Mouse (Mus musculus): Measurements from ENCODE around the gene Clcn3. TPM values are rescaled to one million over a fixed set of nuclear protein-coding genes. Genes with fewer than 3 reads are reported as not detected.
A peak's percentile ranks its signal among the peaks of the same experiment; 100 is the strongest.
"Not testable (repeated sequence)": the region's sequence is repeated elsewhere in the genome, so short reads cannot be mapped to it uniquely, and the experiment has no call there.

Gene Clcn3
- 100 to 1,000 TPM; 126 to 132 TPM for total RNA-seq (2021)

DNA sequence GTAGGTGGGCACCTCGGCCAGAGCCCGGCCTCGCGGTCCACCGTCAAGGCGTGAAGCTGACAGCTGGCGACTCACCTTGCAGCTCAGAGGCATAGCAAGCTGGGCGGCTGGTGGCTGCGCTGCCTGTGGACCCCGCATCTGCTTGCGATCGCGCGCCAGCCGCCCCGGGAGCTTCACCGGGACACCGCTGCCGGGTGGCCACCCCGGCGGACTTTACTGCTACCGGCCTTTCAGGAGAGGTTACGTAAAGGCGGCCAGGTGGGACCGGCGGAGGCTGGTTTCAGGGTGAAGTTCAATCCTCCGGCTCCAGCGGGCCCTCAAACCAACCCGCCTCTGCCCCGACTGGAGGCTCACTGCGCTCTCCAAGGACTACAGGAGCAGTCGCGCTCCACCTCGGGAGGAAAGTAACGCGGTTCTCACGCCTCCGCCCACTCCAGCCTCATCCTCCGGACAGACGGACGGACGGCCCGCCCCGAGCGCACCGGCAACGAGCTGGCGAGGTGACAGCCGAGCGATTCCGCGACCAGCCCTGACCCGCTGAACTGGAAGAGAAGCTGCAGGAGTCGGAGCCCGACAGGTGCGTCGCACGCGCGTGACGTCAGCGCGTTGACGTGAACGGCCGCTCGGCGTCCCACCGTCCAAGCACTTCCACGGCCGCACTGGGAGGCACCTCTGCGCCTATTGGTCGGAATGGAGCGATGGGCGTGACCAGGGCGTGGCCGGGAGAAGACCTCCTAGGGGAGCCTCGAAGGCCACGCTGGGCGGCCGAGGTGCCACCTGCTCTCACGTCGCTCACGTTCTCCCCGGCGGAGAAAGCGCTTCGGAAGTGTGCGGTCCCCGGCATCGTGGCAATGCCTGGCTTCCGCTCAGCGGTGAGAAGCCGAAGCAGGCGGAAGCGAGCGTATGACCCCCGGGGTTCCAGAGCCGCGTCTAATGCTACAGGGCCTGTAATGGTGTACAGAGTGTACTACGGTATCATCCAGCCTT is at the start of gene Clcn3:
Clcn3 (minus strand) TSS at position 600 of the 987 bp plus-strand sequence.
- DNase-seq, result peak; percentile 95 to 96

DNA sequence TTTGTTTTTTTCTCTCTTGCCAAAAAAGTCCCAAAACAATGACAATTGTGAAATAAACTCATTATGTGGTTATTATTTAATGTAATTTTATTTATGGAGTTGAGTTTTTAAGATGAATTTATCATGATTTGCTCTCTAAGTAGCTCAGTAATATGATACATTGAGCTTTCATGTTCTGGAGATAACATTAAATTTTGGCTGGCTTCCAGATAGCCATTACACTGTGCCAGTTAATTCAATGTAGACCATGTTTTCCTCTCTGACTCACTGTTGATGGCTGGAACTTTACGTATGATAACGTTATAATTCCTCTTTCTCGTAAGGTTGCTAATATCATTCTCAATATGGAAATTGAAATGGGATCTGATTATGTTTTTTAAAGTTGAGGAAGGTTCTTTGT is 13.4 kb upstream of the Clcn3 start:
- DNase-seq, result no peak

DNA sequence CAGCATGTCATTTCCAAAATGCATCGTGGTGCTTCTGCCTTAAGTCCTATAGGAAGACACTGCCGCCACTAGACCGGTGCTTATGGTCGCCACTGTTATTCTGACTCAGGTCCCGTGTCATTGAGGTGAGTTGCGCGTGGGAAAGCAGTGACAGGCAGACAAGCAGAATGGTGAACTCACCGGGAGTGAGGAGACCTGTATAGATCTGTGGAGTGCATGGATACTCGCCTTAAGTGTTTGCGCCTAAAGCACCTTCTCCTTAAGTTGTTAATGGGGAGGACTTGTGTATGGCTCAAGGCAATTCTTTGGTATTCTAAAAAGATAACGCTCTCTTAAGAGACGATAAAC is 10.5 kb upstream of the Clcn3 start:
- no peak for DNase-seq

DNA sequence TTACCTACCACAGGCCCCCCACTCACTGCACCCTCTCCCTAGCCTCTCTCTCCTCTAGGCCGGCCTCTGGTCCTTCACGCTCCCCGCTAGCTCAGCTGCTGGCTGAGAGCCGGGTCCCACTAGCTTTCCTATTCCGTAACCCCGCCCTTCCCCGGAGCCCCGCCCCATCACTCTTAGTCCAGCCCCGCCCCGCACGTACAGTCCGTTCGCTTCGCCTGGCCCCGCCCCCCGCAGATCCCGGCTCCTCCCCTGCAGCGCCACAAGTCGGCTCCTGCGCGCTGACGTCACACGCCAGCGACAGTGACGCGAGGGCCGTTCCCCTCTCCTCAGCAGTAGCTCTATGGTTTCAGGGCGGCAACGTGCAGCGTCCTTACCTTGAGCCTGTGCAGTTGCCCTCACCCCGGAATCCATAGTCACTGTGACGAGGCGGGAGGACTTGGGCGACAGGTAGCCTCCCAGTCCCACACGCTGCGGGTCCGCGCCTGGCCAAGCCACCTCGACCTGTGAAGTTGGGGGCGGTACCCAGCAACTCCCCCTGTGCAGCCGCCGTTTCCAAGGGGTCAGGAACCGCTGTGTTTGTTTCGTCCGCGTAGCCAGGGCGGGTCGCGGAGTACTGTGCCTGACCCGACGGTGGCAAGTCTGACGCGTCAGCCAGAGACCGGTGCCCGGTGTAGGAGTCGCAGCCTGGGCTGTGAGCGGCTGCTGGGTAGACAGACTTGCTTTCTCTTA is 10.0 kb upstream of the Clcn3 start, which contains the start of gene Nek1:
Nek1 (plus strand) TSS at position 286 of the 729 bp plus-strand sequence.
- peak; percentile 96 for DNase-seq

DNA sequence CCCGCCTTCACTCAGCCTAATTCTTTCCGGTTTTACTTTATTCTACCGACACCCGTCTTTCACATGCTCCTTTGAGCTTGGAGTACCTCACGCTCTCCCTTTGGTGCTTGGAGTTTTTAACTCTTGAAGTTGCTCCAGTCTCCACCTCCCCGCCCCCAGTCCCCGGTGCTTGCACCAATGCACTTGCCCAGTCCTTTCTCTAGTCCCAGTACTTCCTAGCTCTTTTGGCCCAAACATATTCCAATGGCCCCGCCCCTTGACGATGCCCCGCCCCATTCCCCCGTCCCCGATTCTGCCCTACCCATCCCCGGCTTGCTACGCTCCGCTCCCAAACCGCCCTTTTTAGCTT is 9.4 kb upstream of the Clcn3 start:
- peak in 1 of 2 experiments; percentile 70 for DNase-seq

DNA sequence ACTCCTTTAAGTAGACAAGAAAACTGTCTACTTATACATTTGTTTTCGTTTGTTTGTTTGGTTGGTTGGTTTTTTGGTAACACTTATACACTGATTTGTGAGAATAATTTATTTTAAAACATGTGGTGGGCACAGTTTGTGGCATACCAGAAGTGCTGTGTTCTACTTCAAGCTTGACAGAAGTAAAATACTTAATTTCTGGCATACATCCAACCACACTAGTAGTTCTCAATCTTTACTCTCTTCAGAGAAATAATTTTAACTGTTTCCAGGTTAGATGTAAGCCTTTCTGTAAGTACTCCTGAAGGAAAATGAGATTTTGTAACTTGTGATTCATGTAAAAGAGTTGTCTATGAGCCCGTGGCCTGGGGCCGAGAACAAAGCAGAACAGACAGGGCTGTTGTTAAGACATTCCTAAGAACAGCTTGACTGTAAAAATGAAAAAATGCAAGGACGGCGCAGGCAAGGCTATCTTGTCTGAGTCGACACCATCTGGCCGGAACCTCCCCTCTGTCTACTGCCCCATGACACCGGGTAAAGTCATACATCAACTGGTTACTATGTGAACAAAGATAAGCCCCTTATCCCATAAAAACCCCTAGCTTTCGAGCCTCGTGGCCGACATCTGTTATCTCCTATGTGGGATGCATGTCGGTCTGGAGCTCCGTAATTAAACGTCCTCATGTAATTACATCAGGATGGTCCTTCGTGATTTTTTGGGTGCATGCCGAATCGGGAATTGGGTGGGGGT is 1.3 kb upstream of the Clcn3 start:
- DNase-seq, result not testable (repeated sequence)

DNA sequence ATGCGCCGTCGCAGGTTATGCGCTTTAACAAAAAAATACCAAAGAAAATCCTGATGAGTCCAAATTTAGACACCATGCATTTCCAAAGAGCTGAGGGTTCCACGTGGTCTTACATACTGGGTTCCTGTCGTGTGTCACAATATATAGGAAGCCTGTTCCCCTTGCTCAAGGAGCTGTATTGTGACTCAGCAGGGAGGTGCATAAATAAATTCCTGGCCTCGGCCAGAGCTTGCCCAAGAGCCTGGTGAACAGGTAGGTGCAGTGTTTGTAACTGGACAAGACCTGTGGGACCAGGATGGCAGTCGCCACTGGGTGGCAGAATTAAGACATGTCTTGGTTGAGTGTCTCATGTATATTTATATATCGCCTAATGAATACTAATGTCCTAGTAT is 584 bp upstream of the Clcn3 start:
- peak; percentile 46 to 50 for DNase-seq

DNA sequence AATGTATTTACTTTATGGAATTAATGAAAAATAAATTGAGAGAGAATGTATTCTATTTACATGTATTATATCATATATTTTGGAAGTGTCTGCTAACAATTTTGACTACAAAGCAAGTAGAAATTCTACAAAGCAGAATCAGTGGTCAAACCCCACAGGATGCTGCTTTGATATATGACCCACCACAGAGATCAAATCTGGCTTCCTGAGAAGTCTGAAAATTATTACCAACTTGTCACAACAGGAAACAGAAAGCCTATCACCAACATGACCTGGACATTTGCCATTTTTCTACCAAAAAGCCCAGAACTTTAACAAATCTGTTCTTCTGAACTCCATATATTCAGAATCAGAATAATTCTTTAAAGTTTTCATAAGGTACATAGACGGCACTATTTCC is 1.7 kb downstream of the Clcn3 start:
- no peak for DNase-seq

DNA sequence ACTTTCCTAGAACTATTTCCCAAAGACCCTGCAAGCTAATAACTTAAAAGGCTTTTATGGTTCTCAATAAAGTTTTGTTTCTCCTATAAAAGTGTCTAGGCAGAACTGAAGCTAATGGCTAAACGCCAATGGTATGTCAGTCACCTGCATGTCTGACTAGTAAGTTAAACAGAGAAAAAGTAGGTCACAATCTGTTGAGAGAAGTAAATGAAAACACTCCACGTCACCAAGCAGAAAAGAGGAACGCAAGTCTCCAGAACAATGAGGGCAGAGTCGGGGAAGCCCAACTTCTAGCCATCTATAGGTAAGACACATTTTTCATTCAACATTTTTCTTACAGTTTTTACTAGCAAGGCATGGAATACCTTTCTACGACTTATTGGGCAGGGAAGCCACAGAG is 4.6 kb downstream of the Clcn3 start:
- DNase-seq, result no peak

DNA sequence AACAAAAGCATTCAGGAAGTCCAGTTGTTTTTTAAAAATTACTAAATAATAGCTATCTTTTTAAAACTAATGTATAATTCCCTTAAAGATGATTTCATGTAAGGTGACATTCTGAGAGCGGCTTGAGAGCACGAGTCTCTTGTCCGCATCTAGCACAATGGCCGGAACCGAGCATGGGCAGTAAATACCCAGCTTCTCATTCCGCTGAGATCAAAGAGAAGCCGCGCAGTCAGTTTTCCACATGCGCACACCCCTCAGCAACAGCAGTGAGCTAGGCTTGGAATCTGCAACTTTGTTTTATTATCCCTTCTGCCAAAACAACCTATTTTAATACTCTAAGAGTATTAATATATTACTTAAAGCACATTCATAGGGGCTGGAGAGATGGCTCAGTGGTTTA is 6.3 kb downstream of the Clcn3 start:
- DNase-seq, result no peak

DNA sequence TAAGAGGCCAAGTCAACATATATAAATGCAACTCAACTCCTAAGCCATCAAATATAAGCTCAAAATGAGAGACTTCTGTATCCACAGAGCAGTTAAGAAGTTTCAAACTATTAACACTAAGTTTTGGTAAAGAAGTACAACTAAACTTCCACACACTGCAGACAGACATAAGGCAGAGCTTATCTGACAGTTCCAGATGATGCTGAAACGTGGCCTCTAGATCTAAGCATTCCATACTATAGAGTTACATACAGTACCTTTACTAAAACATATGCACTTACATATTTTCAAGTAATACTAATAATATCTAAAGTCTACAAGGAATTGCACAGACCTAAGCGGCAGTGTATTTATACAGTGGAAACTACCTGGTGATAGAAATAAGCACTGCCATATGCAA is 8.3 kb downstream of the Clcn3 start:
- no peak for DNase-seq

DNA sequence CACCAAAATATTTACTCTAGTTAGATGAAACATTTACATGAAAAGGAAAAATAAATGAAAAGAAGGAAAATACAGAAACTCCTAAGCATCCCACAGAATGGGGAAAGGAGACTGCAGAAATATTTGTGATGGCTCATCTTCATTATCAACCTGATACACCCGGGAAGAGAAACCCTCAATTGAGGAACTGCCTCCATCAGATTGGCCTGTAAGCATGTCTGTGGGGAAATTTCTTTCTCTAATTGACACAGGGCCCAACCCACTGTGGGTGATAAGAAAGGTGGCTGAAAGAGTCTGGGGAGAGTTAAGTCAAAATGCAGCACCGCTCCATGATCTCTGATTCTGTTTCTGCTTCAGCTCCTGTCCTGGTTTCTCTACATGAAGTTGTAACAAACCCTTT is 9.7 kb downstream of the Clcn3 start:
- DNase-seq, result no peak

DNA sequence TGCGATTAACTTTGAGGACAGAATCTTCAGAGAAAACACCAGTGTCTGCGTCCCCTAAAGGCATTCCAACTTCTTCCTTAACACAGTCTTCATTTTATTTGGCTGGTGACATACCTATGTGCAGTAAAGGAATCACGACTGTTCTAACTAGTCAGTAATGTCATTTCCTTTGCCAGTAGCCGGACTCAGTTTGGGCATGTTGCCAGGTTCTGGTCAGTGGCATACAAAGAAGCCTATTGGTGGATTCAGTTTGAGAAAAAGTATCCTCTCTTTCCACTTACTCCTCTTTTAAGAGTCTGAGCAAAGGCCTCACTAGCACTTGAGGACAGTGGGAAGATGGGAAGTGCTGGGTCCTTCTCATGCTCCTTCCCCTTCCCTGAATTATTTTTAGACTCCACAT is 11.3 kb downstream of the Clcn3 start:
- no peak for DNase-seq

DNA sequence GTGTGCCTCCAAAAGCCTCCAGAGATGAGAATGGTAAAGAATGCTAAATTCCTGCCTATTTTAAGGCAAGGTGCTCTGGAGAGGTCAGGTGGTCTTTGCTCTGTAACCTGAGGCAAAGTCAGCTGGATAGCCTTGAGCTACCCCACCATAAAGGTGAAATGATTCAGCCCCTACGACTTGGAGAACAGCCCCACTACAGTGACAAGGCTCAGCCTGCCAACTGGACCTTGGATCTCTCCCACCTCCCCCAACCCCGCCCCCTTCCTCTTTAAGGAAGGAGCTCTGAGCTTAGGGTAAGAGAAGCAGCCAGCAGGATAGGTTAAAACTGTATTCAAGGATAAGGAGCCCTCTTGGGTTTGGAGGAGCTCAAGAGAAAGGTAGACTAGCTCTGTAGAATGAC is 14.0 kb downstream of the Clcn3 start:
- DNase-seq, result no peak

DNA sequence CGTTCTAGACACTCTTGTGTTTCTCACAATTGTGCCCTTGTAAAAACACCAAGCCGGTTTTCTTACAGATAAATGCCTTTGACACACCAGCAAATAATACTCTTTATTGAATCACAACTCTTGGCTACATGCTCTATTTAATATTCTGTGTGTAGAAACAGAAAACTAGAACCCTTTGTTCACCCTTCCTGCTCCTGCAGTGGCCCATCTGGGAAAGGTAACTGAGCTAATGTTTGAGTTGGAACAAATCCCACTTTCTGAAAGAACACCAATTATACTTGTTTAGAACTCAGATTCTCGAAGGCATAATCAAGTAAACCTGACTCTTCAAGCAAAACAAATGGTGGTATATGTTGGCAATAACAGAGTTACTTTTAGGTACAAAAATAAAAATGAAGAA is 17.4 kb downstream of the Clcn3 start:
- no peak for DNase-seq

DNA sequence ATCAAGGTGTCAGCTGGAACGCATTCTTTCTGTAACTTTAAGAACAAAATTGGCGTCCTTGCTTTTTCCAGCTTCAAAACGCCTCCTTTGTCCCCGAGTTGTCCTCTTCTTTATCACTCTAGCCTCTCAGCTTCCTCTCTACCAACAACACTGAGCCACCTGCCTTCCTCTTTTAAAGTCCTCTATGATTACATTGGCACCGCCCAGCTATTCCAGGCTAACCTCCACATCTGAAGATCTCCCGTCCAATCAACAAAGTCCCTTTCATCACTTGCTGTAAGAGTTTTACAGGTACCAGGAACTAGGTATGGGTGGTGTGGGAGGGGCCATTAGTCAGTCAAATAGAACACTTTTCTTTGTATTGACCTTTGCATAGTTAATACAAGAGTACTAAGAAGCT is 17.8 kb downstream of the Clcn3 start:
- no peak for DNase-seq

DNA sequence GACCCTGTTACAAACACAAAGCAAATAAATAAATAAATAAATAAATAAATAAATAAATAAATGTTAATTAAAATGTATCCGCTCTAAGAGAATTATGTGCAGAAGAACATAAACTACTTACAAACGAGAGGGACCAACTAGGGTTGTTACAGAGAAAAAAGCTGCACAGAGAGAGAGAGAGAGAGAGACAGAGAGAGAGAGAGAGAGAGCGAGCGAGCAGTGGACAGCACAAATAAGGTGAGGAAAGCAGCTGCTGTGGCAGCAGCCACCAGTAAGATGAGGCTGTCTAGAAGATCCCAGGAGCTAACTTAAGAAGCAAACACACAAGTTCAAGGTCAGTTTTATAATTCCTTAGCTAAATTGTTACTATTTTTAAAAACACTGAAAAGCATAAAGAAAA is 18.6 kb downstream of the Clcn3 start:
- DNase-seq, result no peak

DNA sequence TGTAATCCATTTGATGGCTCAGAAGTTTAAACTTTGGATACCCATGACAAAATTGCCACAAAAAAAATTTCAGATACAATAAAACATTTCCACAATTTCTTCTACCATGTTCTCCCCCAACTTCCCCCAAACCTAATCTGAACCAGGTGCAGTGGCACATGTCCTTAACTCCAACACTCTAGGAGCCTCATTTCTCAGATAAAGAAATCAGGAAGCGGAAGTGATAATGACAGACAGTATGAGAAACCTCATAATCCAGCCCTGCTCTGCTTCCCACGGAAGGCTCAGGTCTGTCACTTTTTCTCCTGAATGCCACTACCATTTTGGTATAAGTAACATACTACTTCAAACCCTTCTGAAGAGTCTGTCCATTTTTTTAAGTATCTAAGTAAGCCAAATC is 19.2 kb downstream of the Clcn3 start:
- no peak for DNase-seq

DNA sequence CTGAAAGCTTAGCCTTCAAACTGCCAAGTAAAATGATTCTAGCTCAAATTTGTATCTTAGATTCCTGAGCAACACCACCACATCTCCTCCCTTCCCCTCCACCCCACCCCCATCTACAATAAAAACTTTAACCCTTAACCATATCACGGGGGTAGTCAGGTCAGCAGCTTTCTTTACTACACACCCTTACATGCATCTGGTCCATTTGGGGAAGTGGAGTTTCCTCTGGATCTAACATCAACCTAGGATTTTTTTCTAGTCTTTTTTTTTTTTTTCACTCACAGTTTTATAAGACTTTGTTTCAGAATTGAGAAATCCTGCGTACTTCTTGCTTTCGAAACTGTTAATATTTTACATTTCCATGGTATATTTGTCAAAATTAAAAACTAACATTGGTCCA is 20.3 kb downstream of the Clcn3 start:
- no peak for DNase-seq

DNA sequence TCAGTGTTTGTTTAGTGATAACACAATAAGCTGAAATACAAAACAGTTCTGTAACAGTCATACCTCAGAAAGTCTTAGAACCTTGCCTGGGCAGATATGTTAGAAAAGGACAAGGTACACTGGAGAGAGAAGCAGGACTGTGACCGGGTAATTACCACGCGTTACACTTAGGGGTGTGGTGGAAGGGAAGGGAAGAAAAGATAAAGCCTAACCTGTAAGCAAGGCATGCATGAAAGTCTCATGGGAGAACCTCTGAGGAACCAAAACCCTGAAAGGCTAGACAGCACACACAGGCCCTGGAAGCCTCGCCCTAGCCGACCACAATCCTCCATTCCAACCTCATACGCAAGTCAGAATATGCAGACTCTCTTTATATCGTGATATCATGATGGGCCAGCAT is 26.3 kb downstream of the Clcn3 start:
- DNase-seq, result no peak

DNA sequence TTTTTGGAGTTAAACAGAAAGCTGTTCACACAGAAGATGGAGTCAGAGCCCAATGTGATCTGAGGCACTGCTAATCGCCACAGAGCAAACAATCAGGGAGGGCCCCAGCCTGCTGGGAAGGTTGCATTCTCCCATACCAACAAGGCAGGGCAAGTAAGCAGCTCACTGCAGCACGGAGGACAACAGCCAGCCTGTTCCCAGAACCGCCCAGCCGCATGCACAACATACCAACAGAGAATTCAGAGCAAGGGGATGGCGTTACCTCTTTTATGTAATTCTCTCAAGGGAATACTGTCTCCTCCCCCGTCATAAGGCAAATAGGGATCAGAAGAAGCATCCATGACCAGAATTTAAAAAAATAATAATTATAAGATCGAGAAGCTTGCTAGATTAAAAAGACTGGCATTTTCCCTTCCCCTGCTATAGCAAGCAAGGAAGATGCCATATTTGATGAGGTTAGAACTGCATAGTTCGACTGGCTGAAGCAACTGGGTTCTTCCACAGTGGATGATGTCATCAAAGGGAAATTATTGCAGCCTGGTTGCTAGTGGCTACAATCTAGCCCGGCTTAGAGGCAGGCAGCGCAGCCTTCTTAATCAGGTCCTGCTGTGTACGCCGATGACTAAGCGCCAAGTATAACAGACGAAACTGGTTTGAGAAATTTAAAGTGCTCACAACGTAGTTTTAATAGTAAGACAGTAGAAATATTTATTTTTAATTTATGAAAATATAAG is 28.7 kb downstream of the Clcn3 start:
- peak; percentile 70 to 74 for DNase-seq

DNA sequence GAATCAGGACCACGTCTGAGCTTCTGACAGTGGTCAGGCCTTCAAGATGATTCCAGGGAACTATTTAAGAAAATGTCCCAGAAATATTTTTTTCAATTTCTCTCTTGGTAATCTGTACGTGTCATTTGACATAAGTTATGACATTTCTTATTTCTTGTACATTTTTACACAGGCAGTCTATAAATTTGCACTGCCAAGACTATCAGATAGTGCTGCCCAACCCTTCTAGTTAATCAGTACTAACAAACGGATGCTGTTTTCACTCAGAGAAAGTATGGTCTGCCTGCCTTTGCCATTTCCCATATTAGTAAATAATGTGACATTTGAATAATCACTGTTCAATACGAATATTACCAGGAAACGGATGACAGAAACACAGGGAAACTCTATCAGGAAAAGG is 30.3 kb downstream of the Clcn3 start:
- DNase-seq, result no peak

Measured in layer of hippocampus, postnatal 36 days (tissue).